Mouse (Mus musculus): ENCODE measurements at regions not wholly inside any gene's neighbourhood (a gene's known extent, or its start where the extent isn't known, plus 50 kb on each side); places are given as distances from the start of the nearest gene placed in this dataset.

DNA sequence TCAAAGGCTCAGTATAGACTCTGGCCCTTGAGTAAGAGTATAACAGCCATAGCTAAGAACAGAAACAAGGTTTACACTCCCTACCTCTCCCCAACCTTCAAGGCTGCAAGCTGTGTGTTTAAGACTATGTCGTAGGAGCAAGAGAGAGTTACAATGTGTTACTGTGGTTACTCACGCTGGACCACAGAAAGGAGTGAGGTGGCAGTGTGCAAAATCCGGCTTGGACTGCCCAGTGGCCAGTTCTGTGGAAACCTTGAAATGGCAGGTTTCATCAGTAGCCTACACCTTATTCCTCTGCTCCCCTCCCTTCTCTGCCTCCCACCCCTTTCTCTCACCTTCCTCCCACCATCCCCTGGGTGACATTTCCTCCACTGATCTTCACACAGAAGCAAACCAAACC, 114.3 kb upstream of the Ado start:
- DNase-seq (ENCODE audit: low read depth, low spot score): no peak

DNA sequence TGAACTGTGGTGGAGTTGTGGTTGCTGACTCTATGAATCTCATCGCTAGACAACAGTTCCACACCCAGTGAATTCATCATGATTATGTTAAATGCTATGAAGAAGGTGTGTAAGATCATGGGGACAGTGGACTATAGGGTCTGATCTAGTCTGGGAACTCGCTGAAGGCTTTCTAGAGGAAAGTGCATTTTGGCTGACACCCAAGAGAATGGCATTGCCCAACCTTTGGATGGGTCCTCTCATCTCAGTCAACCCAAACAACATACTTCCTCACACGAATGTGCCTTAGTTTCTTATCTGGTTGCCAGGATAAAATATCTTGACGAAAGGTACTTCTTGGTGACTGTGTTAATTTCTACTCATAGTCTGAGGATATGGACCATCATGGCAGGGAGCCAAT, 112.9 kb upstream of the Ado start:
- DNase-seq (ENCODE audit: low read depth, low spot score): no peak

DNA sequence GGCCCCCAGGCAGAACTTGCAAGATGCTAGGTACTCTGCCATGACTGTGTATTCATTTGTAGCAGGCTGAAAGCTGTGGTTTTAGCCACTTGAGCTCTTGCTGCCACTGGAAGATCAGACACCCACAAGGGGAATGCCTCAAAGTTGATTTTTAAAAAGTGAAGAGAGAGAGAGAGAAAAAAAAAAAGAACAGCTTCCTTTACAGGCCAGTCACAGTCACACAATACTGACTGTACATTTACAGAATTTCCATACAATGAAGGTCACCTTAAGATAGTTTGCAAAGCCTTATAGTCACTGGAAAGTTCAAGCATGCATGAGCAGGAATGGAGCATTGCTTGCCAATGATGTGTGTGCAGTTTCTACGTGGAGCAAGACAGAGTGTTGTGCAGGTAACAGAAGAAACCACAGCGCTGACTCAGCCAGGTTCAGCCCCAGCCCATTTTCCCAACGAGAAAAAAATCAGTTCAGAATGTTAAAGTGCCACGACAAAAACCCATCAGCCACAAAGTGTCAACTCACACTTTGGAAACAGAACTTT, 109.3 kb upstream of the Ado start:
- no peak for DNase-seq (ENCODE audit: low read depth, low spot score)

DNA sequence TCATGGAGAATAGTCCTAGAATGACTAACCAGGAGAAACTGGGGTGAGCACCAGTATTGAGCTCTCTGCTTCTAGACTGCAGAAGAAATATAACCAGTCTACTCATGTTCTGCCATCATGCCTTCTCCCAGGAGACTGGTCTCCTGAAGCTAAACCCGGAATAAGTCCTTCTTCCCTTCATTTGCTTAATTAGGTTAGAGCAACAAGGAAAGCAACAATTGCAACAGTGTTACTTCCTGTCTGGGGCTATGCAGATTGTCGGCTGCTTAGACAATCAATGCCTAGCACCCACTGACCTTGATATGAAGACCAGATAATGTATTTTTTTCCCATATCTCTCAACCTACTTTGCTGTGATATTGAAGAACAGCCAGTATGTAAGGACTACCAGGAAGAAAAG, 108.5 kb upstream of the Ado start:
- DNase-seq (ENCODE audit: low read depth, low spot score): no peak

DNA sequence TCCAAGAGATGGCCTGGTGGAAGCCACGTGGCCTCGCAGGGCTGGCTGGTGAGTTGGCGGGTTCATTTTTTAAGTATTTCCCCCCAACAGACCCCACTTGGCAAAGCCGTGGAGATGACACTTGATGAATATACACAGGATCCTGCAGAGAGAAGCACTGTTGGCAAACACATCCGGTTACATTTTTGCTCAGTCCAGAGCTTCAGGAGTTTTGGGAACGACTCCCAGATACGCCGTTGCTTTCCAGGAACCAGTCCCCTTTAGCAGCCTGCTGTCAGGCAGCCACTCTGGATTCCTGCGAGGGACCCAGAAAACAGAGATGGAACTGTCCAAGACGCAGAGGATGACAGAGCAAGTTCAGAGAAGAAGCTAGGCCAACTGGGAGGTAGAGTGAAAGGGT, 105.8 kb upstream of the Ado start:
- no peak for DNase-seq (ENCODE audit: low read depth, low spot score)

DNA sequence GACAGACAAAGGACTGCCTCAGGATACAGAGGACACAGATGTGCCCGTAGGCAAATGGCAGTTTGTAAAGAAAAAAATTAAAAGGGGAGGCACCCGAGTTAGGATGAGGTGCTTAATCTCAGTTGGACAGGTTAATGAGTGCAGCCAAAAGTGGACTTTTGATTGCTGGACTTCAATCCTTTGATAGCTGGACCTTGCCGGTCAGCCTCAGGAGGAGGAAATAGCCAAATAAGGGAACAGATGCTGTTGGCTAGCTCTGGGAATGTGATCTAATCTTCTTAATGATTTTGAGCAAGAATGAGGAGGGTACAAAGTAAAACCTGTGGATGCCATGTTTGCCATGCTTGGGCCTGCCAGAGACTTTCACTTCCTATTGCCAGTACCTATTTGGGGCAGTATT, 103.5 kb upstream of the Ado start:
- no peak for DNase-seq (ENCODE audit: low read depth, low spot score)

DNA sequence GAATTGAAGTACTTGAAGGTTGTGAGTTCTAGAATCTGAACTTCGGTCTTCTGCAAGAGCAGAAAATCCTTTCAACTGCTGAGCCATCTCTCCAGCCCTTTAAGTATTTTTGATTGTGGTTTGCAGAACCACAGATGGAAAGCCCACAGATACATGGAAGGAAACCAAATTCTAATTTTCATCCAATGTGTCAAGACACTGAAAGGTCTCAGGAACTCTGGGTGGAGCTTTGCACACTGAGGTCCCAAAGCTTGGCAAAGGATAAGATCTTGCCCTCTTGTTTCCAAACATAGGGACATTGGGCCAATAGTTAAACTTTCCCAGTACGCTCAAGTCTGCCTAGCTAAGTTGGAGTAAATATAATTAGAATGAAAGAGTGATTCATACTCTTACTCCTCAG, 102.6 kb upstream of the Ado start:
- no peak for DNase-seq (ENCODE audit: low read depth, low spot score)

DNA sequence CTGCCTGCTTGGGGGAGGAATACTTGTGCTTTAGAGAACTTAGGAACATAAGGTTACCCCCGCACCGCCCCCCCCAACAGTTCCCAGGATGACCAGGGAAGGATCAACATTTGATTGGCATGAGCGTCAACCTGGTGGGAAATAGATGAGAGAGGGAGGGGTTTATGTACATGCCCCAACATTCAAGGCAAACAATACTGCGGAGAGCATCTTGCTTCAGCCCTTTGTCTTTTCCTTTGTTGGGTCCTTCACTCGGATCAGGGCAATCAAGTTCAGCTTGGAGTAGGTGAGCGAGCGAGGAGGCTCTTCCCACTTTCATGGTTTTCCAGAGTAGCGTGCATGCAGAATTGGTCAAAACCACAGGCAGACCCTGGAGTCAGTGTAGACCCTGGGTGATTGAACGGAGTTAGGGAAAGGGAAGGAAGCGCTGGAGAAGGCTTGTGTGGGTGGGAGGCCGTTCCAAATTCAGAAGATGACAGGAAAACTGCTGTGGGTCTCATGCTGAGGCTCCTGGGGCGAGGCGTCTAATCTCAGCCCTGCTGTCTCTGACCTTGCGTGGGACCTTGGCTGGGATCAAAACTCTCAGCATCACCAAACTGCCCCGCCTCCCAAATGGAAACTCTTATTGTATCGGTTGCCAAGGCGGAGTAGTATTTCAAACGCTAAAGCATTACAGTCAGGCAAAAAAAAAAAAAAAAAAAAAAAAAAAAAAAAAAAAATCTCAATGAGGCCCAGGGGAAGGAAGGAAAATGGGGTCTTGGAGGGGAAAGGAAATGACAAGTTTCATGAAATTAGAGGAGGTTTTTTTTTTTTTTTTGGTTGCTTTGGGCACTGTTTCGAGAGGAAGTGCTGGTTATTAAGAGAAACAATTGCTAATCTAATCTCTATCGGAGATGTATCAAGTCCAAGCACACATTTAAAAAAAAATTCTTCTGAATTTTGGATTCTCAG, 99.3 kb upstream of the Ado start:
- DNase-seq (ENCODE audit: low read depth, low spot score): peak; percentile 75

DNA sequence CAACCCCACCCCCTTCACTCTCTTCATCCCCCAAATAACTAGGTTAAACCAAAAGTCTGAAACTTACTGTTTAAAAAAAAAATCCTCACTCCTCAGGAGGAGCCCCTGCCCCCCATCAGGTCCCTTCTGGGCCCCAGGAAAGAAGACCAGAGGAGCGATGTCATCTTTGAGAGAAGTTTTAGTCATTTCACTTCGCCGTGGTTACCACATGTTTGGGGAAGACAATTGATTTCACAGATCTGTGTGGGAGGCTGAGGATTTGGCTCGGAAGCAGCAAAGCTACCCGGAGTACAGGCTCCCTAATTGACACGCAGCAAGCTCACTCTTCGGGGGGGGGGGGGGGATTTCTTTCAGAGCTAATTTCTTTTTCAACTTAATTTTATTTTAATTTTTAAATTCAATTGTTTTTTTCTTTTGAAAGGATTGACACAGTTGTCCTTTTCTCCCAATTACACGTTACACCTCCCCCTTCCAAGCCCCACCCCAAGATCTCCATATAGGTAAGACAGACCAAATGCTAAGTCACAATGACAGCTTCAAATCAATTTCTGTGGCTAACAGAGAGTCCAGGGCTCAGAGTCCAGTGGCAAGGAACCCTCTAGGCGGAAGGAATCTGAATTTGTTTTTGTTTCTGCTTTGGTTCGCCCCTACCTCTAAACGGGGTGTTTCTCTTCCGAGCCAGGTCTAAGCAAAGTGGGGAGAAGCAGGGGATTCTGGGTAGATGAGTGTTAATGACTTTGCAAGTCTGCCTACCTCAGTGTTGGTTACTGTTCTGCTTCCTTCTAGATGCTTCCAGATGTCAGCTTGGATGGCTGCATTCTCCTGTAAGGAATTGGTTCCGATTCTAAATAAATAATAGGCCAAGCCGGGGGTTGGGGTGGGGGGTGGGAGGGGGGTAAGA, 98.2 kb upstream of the Ado start:
- DNase-seq (ENCODE audit: low read depth, low spot score): peak; percentile 52

DNA sequence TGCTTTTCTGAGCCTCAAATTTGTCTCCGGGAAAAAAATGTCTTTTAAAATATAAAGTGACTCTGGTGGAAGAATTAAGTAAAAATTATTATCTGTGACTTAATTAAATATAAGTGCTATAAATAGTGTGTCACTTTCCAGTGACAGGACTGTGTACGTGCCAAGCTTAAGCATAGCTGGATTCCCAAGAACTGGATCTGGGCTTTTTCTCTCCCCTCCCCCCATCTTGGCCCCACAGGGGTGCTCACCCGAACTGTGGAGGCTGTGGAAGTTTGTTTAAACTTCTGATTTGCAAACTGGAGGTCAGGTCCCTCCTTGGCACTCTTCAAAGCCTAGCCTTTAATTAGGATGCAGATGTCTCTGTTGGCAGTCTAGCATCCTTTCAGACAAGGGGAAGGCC, 97.1 kb upstream of the Ado start:
- no peak for DNase-seq (ENCODE audit: low read depth, low spot score)

DNA sequence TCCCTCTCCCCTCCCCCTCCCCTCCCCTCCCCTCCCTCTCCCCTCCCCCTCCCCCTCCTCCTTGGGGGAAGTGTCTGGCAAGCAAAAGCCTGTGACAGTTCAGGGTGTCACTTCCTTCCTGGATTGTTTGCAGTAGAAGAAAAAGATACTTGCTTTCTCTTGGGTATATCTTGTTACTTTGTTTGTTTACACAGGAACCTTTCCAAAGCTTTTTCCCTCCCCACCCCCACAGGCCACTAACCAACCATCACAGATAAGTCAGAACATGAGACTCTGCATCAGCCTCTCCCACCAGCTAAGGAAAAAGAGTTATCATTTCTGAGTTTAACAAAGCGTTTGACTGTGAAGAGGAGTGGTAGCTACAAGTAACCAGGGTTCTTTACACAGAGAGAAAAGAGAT, 95.5 kb upstream of the Ado start:
- DNase-seq (ENCODE audit: low read depth, low spot score): peak; percentile 18

DNA sequence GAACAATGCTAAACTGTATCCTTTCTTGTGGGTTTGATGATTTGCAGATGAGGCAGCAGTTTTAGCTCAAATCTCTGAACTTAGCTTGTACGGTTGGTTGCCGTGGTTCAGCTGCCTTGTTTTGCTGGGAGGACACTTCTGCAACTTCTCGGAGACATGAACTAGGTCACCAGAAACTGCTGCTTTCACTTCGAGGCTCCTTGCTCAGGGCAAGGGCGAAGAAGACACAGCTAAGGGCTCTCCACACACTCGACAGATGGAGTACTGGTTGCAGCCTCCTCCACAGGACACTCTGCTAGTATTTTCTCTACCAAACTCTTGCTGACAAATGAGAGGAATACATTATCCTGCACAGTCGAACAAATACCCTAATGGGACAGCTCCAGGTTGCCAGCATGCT, 94.9 kb upstream of the Ado start:
- DNase-seq (ENCODE audit: low read depth, low spot score): peak; percentile 19

DNA sequence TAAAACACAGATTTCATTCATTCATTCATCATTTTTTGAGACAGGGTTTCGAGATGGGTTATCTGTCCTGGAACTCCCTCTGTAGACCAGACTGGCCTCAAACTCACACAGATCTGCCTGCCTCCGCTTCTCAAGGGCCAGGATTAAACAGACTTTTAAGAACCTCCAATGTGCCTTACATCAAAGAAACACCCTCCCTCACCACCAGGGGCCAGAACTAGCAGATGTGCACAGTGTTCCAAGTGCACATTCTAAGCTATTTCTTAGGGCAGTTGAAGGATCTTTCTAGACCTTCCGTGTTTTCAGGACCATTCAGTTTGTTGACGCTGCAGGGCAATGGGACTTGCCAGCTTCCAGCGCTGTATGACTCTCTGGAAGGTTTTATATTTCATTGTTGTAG, 88.6 kb upstream of the Ado start:
- DNase-seq (ENCODE audit: low read depth, low spot score): peak; percentile 27

DNA sequence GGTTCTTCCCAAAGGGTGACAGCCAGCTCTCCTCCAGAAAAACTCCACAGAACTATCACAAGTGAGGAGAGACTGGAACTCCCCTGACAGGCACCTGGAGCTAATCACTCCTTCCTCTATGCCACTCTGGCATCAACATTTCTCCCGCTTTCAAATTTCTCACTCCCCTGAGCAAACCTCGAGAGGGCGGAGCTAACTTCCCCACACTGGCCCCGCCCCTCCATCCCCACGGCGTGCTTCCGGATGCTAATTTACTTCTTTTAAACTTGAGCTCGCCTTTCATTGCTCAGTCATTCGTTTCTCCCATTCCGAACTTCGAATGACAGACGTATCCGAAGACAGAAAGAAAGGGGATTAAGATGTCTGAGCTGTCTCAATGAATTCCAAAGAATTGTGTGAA, 87.8 kb upstream of the Ado start:
- peak; percentile 76 for DNase-seq (ENCODE audit: low read depth, low spot score)

DNA sequence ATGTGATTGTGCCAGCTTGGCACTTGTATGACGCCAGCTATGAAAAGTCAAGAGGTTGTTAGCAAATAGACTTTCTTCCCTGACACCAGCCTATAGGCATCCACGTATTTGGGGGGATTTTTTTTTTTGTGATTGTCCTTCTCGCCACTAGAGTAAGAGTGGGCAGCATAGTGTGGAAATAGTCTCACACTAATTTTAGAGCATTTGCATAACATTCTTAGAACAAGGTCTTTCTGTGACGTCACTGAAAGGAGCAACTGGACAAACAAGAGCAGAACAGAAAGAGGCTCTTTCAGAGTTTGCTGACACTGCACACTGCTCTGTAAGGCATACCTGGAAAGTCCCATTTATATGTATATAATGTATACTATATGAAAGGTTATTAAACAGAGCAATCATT, 86.0 kb upstream of the Ado start:
- no peak for DNase-seq (ENCODE audit: low read depth, low spot score)

DNA sequence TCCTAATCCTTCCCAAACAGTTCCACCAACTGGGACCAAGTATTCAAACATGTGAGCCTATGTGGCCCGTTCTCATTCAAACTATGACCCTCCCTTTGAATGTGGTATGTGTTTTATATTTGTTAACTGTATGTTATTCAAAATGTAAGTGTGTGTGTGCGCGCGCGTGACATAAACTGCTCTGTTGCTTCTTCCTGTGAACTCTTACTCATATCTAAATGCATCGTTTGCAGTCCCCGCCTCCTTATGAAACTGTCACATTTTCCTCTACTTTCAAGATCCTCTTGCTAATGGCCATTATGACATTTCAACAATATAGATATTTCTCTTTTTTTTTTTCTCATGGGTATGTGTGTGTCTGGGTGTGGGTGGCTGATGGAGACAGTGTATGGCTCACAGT, 84.3 kb upstream of the Ado start:
- DNase-seq (ENCODE audit: low read depth, low spot score): no peak

DNA sequence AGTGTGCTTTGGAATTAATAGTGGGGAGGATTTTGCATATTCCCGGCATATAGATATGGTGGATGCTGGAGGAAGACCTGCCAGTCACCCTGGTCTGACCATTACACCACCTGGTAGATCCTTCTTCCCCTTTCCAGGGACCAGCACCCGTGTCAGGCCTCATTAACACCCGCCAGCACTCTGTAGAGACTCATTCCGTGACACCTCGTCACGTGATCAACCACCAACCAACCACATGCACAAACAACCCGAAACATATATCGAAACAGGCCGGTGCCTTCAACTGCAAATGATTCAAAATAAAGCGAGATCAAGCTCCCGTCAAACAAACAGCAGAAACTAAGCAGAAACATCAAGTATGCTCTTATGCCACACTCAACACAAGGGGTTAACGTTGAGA, 74.6 kb upstream of the Ado start:
- DNase-seq (ENCODE audit: low read depth, low spot score): no peak

DNA sequence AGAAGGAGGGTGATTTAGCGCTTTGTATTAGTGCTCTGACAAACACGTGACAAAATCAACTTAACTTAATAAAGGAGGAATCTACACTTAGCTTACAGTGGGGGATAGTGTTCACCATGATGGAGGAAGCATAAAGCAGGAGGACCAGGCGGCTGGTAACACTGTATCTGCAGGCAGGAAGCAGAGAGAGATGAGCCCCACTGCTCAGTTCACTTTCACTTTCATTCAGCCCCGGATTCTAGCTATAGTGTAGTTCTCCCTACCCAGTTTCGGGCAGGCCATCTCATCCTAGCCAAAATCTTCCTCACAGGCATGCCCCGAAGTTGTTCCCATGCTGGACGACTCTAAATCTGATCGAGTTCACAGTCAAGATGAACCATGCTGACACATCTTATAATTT, 71.3 kb upstream of the Ado start:
- DNase-seq (ENCODE audit: low read depth, low spot score): no peak

DNA sequence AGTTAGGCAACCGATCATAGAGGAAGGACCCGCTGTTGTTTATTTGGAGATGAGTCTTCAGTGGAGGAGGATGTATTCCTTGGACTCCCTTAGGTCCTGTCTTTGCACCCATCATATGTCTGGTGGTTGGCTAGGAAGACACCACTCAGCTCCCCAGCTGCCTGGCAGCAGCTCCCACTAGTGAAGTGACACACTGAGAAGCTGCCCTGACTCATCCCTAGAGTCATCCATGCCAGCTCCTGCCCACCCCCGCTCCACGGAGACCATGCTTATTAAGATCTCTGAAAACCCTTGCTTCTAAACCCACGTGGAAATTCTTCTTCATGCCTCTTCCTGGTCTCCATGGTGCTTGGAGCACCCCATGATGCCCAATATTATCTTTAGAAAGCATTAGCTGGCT, 69.4 kb upstream of the Ado start:
- no peak for DNase-seq (ENCODE audit: low read depth, low spot score)

DNA sequence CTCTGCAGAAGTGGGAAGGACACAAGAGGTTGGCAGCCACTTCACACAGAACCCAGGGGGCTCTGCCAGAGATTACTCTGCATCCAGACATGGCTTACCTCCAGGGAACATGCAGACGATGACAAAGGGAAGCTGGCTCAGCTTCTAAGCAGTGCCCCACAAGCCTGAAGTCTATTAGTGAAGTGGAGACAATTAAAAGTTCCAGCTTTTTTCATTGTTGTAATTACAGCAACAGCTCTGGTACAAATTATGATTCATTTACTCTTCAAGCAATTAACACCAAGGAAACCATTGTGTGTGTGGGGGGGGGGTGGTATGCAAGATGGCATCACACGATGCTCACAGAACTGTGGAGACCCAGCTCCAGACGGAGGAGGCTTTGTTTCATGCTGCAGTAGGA, 66.3 kb upstream of the Ado start:
- DNase-seq (ENCODE audit: low read depth, low spot score): no peak

DNA sequence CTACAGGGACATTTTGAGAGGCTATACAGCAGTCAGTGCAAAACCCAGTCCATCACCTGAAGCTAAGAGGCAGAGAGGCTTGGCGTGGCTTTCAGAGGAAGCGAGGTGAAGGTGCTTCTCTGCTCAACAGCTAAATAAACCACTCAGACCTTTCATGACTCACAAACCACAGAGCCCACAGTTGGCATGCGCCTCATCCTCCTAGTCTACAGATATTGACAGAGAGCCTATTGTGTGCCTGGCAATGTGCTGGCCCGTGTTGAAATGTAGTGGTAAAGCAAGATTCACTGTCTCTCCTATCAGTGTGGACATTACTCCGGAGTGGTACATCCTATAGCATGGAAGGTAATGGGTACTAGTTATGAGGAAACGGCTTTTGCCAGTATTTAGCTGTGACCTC, 61.9 kb upstream of the Ado start:
- no peak for DNase-seq (ENCODE audit: low read depth, low spot score)

DNA sequence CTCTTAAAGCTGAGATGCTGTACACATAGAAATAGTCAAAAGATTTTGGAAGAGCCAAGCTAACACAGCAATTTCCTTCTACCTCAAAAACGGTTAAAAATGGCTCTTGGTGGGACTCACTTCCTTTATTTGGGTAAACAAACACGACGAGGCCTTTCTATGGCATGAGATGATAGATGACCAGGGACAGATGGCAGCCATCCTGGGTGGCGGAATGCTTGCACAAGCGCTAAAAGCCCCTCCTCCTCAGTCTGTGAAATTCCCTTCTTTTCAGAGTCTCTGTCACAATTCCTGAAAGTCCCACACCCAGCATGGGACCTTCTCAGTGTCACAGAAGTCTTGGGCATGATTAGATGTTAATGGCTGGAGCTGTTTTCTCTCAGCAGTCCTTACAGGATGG, 59.3 kb upstream of the Ado start:
- DNase-seq (ENCODE audit: low read depth, low spot score): no peak
